Mouse (Mus musculus): ENCODE results near the gene Kirrel3. TPM values are rescaled to one million over a fixed set of nuclear protein-coding genes. Genes with fewer than 3 reads are reported as not detected.

Gene Kirrel3
- total RNA-seq, 2 experiments from 2014 or later = not detected

DNA sequence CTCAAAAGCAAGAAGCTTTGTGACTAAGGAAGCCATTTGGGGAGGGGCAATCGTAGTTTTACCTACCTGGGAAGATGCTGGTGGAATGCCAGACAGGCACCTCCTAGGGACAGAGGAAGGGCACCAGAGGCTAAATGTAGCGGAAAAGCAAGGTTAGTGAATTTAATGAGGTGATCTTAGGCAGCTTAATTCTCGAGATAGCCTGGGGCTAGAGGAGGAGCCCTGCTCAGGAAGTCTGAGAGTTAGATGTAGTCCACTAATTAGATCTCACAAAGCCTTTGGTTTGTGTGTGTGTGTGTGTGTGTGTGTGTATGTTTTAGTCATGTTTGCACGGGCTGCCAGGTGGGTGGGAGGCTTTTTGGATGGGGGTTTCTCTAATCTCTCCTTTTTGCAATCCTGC, 375.2 kb downstream of the Kirrel3 start:
- ATAC-seq (replicated peaks; ENCODE audit: low FRiP score, poor library complexity, severe bottlenecking) = no peak

DNA sequence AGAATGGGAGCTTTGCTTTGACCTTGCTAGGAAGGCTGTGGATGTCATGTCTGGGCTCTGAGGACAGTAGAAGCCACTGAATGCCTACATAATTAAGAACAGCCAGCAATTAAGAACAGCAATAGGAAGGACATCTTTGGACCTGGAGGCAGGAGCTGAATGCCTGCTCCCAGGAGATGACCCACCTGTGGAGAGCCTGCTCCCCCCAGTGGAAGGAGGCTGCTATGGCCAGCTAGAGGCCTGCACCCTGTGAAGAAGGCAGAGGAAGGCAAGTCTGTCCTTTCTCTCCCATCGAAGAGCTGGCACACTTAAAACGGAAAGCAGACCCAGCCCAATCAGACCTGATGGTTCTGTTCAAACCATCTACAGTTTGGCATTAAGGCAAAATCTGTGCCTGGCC, 376.1 kb downstream of the Kirrel3 start:
- no peak for ATAC-seq (replicated peaks; ENCODE audit: low FRiP score, poor library complexity, severe bottlenecking)

DNA sequence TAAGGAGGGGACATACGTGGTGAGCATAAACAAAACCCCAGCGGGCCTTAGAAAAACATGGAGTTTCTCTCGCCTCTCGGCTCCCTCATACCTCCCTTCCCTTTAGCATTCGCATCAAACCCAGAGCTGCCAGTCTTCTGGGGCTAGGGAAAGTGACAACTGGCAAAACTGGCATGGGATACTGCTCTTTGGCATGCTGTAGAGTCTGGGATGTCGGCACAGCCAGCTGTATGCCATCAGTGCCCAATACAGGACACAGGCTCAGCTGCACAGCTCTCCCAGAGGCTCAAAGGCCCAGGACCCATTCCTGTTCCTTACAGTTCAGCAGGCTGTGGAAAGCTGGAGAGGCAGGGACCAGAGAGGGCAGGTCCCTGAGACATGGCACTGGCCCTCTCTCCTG, 379.9 kb downstream of the Kirrel3 start:
- ATAC-seq (replicated peaks; ENCODE audit: low FRiP score, poor library complexity, severe bottlenecking) = no peak

DNA sequence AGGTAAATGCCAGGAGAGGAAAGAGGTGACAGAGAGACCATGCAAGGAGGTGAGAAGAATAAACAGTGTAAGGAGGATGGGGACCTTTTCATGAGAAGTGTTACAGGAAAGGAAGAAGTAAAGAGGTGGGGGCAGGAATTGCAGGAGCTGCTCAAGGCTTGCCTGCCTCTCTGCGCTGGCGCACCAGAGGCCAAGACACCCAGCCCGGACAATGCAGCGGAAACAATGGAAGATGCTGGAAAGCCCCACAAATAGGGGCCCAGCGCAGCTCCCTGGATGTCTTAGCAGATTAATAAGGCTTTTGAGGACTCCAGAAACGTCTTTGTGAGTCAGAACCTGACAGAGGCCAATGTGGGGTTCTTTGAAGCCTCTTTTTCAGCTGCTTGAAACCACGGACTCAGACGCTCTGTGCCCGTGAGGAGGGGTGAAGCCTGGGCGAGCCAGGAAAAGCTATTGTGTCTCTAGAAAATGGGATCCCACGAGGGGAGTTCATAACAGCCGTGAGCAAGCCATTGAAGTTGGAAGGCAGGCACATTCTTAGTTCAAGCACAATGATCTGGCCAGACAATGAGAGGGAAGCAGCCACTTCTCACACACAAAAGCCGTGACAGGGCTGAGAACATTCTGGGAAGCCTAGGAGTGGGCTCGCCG, 385.7 kb downstream of the Kirrel3 start:
- ATAC-seq (replicated peaks; ENCODE audit: low FRiP score, poor library complexity, severe bottlenecking) = no peak

DNA sequence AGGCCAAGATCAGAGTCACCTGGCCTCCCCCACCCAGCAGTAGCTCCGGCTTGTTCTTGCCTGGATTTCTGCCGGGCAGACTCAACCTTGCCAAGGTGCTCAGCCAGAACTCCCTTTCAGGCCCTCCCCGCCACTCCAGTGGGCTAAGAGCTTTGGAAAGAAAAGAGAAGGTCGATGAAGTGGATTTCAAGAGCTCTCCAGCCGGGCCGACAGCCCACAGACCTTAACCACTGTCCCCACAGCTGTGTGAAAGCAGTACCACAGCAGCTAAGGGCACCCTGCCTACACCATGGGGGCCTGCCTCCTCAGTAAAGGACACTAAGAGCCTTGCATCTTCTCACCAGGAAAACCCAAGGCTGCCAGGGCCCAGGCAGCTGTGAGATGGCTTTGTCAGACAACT, 389.5 kb downstream of the Kirrel3 start:
- ATAC-seq (replicated peaks; ENCODE audit: low FRiP score, poor library complexity, severe bottlenecking) = no peak

DNA sequence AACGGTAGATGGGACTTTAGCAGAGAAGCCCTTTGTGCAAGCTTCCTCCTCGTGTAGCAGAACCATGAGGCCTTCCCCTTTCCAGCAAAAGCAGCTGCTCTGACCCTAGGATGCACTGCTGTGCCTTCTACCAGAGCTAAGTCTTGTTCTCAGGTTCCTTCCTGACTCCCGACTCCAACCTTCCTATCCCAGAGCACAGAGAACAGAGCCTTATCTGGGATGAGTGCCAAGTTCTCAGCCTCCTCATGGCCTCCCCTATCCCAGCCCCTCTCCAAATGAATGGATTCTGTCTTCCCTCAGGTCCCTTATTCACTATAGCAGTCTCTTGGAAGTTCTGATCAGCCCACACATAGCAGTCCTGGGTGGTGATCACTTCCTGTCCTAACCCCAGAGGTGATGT, 391.5 kb downstream of the Kirrel3 start:
- no peak for ATAC-seq (replicated peaks; ENCODE audit: low FRiP score, poor library complexity, severe bottlenecking)

DNA sequence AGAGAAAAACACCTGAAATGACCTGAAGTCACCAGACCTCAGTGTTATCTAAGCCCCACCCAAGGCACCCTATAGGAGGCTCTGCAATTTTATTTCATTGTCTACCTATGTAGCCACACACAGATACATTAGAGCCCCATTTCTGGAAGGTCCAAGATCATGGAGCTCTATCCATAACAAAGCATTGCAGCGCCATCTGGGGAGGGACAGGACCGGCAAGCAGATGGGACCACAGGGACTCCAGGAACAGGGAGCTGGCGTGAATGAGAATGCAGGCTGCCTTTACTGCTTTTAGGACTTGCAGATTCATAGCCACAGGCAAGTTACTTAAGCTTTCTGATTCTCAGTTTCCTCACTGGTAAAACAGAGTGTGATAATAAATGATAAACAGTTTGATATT, 392.1 kb downstream of the Kirrel3 start:
- no peak for ATAC-seq (replicated peaks; ENCODE audit: low FRiP score, poor library complexity, severe bottlenecking)

DNA sequence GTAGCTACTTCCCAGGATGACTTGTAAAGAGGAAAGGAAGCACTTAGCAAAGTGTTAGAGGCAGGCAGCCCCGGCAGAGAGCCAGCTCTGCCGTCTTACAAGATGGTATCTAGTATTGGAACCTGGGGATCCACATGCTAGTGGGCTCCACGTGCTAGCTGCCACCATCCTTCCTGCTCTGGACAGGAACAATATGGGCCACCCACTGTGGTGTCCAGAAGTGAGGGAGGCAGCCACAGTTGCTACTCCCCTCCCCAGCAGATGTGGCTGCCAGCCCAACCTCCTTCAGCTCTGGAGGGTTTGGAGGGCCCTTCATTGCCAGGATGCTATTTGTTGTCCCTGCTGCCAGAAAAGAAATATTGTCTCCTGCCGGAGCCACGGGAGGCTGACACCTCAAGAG, 396.1 kb downstream of the Kirrel3 start:
- ATAC-seq (replicated peaks; ENCODE audit: low FRiP score, poor library complexity, severe bottlenecking) = no peak

DNA sequence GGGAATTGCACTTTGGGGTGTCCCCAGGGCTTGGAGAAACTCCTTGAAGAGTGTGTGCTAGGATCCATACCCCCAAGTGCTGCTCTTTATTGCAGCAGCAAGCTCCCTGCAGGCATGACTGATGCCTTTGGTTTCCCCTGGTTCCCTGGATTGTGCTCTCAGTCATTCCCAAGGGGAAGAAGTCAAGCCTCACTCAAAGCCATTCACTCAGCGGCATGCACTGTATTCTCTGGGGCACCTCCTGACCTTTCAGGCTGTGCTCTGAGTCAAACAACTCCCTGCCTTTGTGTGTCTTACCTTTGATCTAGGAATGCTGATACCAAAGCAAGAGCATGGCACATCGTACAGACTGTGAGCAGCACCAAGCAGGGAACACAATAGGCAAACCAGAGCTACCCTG, 396.5 kb downstream of the Kirrel3 start:
- no peak for ATAC-seq (replicated peaks; ENCODE audit: low FRiP score, poor library complexity, severe bottlenecking)

DNA sequence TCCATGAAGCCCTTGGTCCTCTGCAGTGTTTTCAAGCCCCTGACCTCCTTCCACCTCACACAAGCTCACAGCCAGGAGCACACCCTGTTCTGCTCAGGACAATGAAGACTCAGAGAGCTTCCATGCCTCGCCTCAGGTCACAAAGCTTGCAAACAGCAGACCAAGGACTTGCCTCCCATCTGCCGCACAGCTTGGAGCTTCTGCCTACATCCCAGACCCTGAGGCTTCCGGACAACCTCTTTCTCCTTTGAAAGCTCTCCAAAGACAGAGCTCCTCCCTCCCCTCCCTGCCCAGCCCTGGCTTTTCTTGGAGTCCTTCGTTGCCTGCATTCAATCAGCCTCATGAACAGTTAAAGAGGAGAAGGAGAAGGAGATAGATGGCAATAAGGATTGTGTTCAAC, 397.4 kb downstream of the Kirrel3 start:
- no peak for ATAC-seq (replicated peaks; ENCODE audit: low FRiP score, poor library complexity, severe bottlenecking)

DNA sequence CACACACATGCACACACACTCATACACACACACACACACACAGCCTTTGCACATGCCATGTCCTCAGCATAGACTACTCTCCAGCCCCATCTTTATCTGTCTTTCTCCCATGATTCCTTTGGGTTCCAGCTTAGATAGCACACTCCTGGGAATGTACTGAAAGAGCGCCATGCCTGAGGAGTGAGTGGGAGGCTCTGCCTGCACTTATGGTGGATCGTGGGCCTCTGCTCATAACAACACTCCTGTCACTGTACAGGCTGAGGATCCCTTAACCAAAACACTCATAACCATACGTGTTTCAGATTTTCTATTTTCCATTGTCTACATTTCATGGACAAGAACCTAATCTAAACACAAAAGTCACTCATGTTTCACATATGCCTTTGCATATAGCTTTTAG, 398.6 kb downstream of the Kirrel3 start:
- no peak for ATAC-seq (replicated peaks; ENCODE audit: low FRiP score, poor library complexity, severe bottlenecking)

DNA sequence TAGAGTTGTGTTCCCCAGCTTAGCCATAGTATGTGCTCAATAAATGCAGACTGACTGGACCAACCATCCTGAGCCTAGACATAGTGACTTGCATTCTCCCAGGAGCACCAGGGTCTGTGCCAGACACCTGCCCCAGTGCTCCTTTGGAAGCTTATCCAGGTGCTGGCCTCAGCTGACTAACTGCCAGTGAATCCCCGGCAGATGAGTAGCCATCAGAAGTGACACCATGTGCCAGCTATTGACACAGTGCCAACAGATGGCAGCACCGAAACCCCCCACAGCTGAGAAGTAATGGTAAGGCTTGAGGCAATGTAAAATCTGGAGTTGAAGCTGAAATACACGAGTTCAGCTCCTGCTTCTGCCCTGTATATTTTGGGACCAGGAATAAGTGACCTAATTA, 399.2 kb downstream of the Kirrel3 start:
- no peak for ATAC-seq (replicated peaks; ENCODE audit: low FRiP score, poor library complexity, severe bottlenecking)

DNA sequence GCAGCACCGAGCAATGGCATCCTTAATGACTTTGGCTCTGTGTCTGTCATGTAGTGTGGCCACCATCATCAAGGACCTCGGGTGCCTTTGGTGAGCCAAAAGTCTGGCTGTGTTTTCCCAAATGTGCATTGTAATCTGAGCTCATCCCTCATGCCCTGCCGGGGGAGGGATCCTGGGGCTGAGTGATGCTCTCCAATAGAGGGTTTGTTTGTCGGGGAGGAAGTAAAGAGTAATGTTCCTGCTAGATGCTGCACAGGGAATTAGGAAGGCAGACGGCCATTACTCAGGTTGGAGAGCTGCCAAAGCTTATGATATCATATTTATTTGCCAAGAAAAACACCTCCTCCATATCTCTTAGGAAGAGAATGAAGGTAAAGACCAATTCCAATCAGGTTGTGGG, 401.1 kb downstream of the Kirrel3 start:
- no peak for ATAC-seq (replicated peaks; ENCODE audit: low FRiP score, poor library complexity, severe bottlenecking)

DNA sequence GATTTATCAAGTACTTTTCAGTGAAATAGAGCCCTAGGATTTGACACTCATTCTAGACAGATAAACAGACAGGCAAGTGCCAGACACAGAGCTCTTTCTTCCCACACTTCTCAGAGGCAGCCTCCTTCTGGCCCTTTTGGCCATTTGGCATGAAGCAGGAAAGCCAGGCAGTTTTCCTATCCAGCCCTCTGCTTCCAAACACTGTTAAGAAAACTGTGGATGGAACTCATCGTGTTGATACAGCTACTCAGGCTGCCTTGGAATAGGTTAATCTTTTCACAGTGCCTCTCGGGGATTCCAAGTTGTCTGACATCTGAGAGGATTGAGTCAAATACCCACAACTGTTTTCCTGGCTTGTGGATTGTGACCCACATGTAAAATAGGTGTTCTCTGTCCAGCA, 401.5 kb downstream of the Kirrel3 start:
- no peak for ATAC-seq (replicated peaks; ENCODE audit: low FRiP score, poor library complexity, severe bottlenecking)

DNA sequence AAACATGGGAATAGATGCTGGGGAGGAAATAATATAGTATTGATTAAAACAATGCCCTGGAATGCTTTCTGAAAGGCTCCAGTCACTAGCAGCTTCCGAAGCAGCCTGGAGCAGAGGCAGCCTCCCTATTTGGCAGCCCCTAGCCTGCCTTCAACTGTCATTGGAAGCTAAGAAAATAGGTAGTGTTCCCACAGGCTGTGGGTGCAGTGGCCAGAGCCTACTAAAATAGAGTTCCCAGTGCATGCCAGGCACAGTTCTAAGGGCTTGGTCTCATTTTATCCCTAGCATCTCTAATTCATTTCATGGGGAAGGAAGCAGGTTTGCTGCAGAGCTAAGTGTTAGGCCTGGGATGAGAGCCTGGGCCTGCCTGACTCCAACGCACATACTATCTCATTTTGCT, 402.6 kb downstream of the Kirrel3 start:
- no peak for ATAC-seq (replicated peaks; ENCODE audit: low FRiP score, poor library complexity, severe bottlenecking)

DNA sequence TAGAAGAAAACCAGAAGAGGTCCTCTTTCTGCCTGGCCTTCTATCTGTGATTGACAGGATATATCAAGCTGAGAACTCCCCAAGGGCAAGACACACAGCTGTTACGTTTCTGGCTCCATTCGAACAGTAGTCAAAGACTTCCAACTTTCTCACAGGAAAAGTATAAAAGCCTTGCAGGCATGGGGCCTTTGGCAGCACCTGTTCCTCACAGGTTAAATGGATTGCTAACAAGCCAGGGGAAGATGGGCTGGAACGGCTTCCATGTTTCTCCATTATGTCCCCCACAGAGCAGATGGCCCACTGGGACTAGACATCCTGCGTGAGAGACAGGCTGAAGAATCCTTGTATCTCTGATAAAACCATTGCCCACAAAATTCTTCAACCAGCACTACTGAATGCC, 415.5 kb downstream of the Kirrel3 start:
- no peak for ATAC-seq (replicated peaks; ENCODE audit: low FRiP score, poor library complexity, severe bottlenecking)

DNA sequence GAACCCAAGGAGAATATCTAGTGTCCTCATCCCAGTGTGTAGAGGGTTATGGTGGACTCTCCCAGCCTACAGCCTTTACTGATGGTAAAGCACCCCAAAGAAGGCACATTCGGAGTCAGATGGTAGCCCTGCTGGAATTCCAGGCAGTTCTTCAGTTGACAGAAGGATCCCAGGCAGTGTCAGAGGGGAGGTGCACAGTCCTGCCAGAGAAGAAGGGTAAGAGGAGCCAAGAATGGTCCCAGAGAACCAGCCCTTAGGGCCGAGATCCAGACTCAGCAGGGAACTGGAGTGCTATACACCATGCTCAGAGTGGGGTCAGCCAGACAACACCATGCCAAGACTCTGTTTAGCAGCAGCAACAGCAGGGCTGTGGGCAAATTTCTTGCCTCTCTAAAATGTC, 416.2 kb downstream of the Kirrel3 start:
- ATAC-seq (replicated peaks; ENCODE audit: low FRiP score, poor library complexity, severe bottlenecking) = no peak

DNA sequence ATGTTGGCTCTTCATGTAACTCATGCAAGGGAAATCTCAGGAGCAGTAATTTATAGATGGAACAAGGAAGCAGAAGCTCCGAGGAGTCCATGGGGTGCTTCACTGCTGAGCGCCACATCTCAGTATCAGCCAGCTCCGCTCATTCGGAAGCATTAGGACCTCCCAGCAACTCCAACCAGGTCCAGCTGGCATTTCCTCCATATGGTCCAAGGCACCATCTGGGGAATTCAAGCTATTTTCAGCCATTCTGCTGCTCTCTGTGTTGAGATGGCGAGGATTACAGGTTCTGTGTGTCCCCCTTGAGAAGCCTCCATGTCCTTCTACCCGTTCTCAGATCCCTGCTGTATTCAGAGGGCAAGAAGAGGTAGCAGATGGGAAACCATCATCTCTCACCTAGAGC, 419.5 kb downstream of the Kirrel3 start:
- ATAC-seq (replicated peaks; ENCODE audit: low FRiP score, poor library complexity, severe bottlenecking) = no peak

DNA sequence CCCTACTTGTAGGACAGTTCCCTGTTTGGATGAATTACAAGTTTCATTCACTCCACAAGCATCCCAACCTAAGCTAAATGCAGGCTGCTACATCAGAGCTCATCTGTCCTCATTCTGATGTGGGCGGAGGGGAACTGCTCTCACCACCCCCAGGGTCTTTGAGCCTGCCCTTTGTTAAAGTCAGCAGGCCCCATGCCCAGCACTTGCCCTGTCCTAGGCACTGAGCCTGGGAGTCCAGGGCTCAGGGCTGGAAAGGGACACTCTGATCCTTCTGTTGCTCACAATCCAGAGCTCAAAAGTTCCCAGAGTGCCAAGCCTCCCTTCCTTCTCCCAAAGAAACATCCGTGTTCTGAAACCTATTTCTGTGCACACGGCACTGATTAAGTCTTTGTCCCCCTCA, 422.3 kb downstream of the Kirrel3 start:
- no peak for ATAC-seq (replicated peaks; ENCODE audit: low FRiP score, poor library complexity, severe bottlenecking)

DNA sequence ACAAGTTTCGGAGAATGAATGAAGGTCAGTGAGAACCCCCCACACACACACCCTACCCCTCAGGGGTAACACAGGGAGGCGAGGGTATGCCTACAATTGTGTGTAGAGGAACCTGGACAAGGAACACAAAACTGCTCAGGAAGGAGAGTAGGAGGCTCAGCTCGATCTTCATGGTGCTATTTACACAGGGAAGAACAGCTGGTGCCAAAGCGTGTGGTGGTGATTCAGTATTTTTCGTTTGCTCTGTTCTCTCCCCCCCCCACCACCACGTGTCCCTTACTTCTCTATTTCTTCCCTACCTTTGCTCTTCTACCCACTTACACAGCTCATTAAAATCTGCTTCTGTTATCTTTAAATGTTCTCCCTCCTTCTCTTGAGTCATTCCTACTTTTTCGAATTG, 426.1 kb downstream of the Kirrel3 start:
- no peak for ATAC-seq (replicated peaks; ENCODE audit: low FRiP score, poor library complexity, severe bottlenecking)

DNA sequence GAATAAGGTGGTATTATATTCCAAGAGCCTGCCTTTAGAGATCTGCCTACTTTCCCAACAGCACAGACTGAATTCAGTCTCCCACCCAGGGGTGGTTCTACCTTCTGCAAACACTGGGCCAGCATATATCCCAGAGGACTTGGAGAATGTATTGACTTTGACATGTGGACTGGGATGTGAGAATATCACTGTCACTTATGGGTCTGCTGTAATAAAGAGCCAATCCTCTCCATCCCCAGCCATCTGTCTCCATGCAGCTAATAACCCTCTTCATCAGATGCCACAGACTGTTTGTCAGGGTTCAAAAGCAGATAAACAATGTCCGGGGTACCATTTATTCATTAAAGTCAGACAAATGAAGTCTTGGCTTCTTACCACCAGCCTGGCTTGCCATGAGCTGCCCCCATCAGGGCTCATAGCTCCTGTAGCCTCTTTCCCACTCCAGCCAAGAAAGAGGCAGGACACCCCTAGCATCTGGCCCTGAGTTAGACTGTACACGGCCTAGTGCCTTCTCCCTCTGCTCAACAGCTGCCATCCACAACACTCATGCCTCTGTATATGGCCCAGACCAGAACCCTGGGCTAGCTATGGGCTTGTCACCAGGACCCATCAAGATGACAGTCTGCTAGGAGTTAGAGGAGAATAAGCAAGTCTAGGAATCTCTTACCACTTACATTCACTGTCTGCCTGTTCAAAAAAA, 426.7 kb downstream of the Kirrel3 start:
- no peak for ATAC-seq (replicated peaks; ENCODE audit: low FRiP score, poor library complexity, severe bottlenecking)

DNA sequence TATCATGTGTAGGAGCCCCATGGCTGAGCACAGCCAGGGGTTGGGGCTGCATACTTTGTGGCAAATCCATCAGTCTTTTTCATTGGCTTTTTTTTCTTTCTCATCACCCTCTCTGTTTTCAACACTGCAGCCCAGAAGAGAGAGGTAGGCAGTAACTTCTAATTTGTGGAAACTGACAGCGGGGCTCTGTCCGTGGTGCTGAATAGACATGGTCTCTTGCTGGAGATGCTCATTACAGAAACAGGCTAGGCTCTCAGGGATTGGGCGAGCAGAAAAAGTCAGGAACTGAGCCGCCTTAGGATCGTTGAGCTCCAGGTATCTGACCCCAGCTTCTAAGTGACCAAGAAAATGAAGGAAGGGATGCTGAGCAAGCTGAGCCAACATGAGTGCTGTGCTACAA, 427.3 kb downstream of the Kirrel3 start:
- no peak for ATAC-seq (replicated peaks; ENCODE audit: low FRiP score, poor library complexity, severe bottlenecking)
